Mouse (Mus musculus): ENCODE measurements around the gene Smyd3.

GRCm38 (mm10) chr1:179184631-179185030, 333.2 kb downstream of the Smyd3 start:
- TF ChIP-seq POLR2A (IDR thresholded peaks at IDR 0.05; ENCODE audit: control insufficient read depth, extremely low read depth, insufficient read depth, low read length, poor library complexity) (no peak), CTCF (IDR thresholded peaks at IDR 0.05; ENCODE audit: borderline replicate concordance, control insufficient read depth, extremely low read depth, insufficient read depth, low read length, poor library complexity) (no peak)

Data from thymus, adult 2 months (tissue).